In genomic region chr8:10638871-10639270, GRCm38 (mm10) we compare ENCODE assay signal across 16 mouse cellular contexts.
"Had no signal": no experiment of that assay in that cellular context is flagged by ENCODE, and none has a peak within 500 bp of the region (broad histone marks: within the 10 kb centered on the region; RNA-seq: fewer than 3 reads in every experiment).

No protein-coding gene starts in this region.

- H3K9ac ChIP-seq: neural tube, embryonic 13.5 days; neural tube, embryonic 15.5 days; stomach, embryonic 15.5 days had no signal

- H3K27ac ChIP-seq: neural tube, embryonic 13.5 days; neural tube, embryonic 15.5 days; stomach, embryonic 15.5 days; stomach, postnatal 0 days had no signal

- H3K9me3 ChIP-seq: neural tube, embryonic 13.5 days; neural tube, embryonic 15.5 days; stomach, embryonic 15.5 days had no signal

- H3K4me2 ChIP-seq: neural tube, embryonic 13.5 days; neural tube, embryonic 15.5 days; stomach, embryonic 15.5 days had no signal

- DNase-seq: retina, postnatal 1 day; right cerebral cortex, adult 18-20 months; right cerebral cortex, postnatal 14 days; right cerebral cortex, postnatal 25 days; right cerebral cortex, postnatal 4 days; spleen, adult 18-20 months; thymus, adult 18-20 months; thymus, adult 2 months; thymus, postnatal 14 days; thymus, postnatal 25 days; thymus, postnatal 36 days; thymus, postnatal 4 days had no signal

- H3K36me3 ChIP-seq: neural tube, embryonic 13.5 days; neural tube, embryonic 15.5 days; stomach, embryonic 15.5 days had no signal

- H3K27me3 ChIP-seq: neural tube, embryonic 13.5 days; neural tube, embryonic 15.5 days; stomach, embryonic 15.5 days had no signal

- H3K4me1 ChIP-seq: neural tube, embryonic 15.5 days; stomach, embryonic 15.5 days had no signal

- H3K4me3 ChIP-seq: neural tube, embryonic 13.5 days; neural tube, embryonic 15.5 days; stomach, embryonic 15.5 days had no signal
